Mouse (Mus musculus) kidney, adult 2 months (tissue): ENCODE data around the gene Acacb.

Experiments
- CTCF ChIP-seq: fragments of 200-500 bp; conservative IDR thresholded peaks from 2 replicates; pipeline ENCODE4 v1.5.1; 2011; ENCODE audit warnings: low read depth, mild to moderate bottlenecking, control low read depth, low read length, moderate library complexity, mixed read lengths; ENCODE audit not compliant: insufficient read depth, insufficient read length
- POLR2A ChIP-seq: fragments of 200-500 bp; IDR thresholded peaks from one replicate; pipeline ENCODE4 v1.6.1; 2011; ENCODE audit warnings: low read depth, low read length, control low read depth

DNA sequence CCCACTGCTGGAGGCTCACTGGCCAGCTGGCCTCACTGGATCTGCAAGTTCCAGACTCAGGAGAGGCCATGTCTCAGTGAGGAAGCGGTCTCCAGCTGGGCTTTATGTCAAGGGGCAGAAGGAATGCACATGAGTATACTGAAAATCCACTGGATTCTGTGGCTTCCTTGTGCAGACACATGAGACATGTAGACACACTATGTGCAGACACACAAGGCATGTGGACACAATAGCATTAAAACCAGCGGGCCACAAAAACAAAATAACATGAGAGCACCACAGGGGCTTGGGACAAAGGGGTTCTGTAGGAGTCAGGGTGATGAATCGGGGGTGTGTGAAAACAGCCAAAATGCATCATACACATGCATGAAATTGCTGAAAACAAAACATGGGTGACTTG, 20.3 kb upstream of the Acacb start:
- TF ChIP-seq POLR2A: no peak
- TF ChIP-seq CTCF: no peak
